8 mouse cellular contexts compared by ENCODE assay signal in the genomic region with DNA sequence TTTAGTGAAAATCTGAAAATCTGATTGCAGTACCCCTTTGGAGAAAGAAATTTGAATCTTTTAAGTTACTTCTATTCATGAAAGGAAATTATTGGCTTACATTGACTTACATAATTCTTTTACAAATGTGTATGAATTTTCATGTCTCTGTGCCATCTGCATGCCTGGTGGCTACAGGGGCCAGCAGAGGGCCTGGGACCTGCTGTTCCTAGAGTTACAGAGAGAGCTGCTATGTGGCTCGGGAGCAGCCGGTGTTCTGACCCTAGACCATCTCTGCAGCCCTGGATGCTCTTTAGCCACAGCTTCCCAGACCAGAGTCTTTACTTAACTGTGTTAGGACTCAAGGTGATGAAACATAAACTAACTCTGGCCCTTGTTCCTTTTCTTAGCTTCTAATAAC. TPM values are rescaled to one million over a fixed set of nuclear protein-coding genes. Genes with fewer than 3 reads are reported as not detected.
DNase-seq lines count a peak whose midpoint lies in the region; ATAC-seq lines count a peak whose summit lies in the region.

No protein-coding gene starts in this region.

- H3K4me2 ChIP-seq in embryonic facial prominence, embryonic 13.5 days: peak overlapping the region; percentile 77
- peak overlapping the region; percentile 68 for H3K4me2 ChIP-seq in hindbrain, embryonic 15.5 days
- H3K4me2 ChIP-seq in liver, embryonic 13.5 days: peak overlapping the region; percentile 74
- peak overlapping the region; percentile 80 for H3K4me2 ChIP-seq in stomach, embryonic 14.5 days (replicated peaks; ENCODE audit: low read depth, low read length)

- H3K9ac ChIP-seq in embryonic facial prominence, embryonic 13.5 days: peak overlapping the region; percentile 54; the same call in 1 of the 2 replicates
- H3K9ac ChIP-seq in hindbrain, embryonic 15.5 days: no peak overlapping the region
- H3K9ac ChIP-seq in liver, embryonic 13.5 days: peak overlapping the region; percentile 99
- no peak overlapping the region for H3K9ac ChIP-seq in stomach, embryonic 14.5 days (replicated peaks; ENCODE audit: low read depth, low read length)

- no peaks in the 10 kb centered on the region for H3K27me3 ChIP-seq in embryonic facial prominence, embryonic 13.5 days
- H3K27me3 ChIP-seq in hindbrain, embryonic 15.5 days: no peaks in the 10 kb centered on the region
- H3K27me3 ChIP-seq in liver, embryonic 13.5 days: no peaks in the 10 kb centered on the region
- H3K27me3 ChIP-seq in stomach, embryonic 14.5 days (ENCODE audit: control insufficient read depth, insufficient read depth, low read length): no peaks in the 10 kb centered on the region

- no peak overlapping the region for H3K27ac ChIP-seq in embryonic facial prominence, embryonic 13.5 days
- no peak overlapping the region for H3K27ac ChIP-seq in hindbrain, embryonic 15.5 days (replicated peaks)
- peak overlapping the region; percentile 4; the same call in 1 of the 2 replicates for H3K27ac ChIP-seq in liver, embryonic 13.5 days
- H3K27ac ChIP-seq in stomach, embryonic 14.5 days (ENCODE audit: low read length): no peak overlapping the region

- intact Hi-C loops in gastrocnemius, postnatal 14 days (cut with DNase I; ENCODE audit: low total_unique reads): loop anchor here (10.0 kb wide), 1 partner anchor 85 kb away; the partner anchor contains the start of gene Sdhaf4

- peaks cover 16% of the 10 kb centered on the region for H3K4me1 ChIP-seq in embryonic facial prominence, embryonic 13.5 days
- H3K4me1 ChIP-seq in hindbrain, embryonic 15.5 days (replicated peaks): peaks cover 28% of the 10 kb centered on the region
- peaks cover 73% of the 10 kb centered on the region for H3K4me1 ChIP-seq in liver, embryonic 13.5 days (replicated peaks)
- H3K4me1 ChIP-seq in stomach, embryonic 14.5 days (ENCODE audit: control insufficient read depth, insufficient read depth, low read length): peaks cover 6% of the 10 kb centered on the region; the same call in 1 of the 2 replicates

- peak; percentile 10 for DNase-seq in gastrocnemius, postnatal 10 days
- DNase-seq in gastrocnemius, postnatal 14 days: no peak
- peak; percentile 52 for DNase-seq in Muller cell, postnatal 12 days (ENCODE audit: inconsistent ontology term)
- peak; percentile 9 for DNase-seq in liver, embryonic 13.5 days
- no peak for DNase-seq in left cerebral cortex, adult 11 months (ENCODE audit: low spot score)

- no peaks in the 10 kb centered on the region for H3K36me3 ChIP-seq in embryonic facial prominence, embryonic 13.5 days
- no peaks in the 10 kb centered on the region for H3K36me3 ChIP-seq in hindbrain, embryonic 15.5 days
- no peaks in the 10 kb centered on the region for H3K36me3 ChIP-seq in liver, embryonic 13.5 days
- no peaks in the 10 kb centered on the region; the same call in 1 of the 2 replicates for H3K36me3 ChIP-seq in stomach, embryonic 14.5 days (ENCODE audit: control insufficient read depth, insufficient read depth, low read length)

- no peak for ATAC-seq in embryonic facial prominence, embryonic 13.5 days (ENCODE audit: insufficient number of reproducible peaks, insufficient read depth, low FRiP score, low TSS enrichment, low read depth)
- no peak for ATAC-seq in hindbrain, embryonic 15.5 days (ENCODE audit: low FRiP score, low read depth)
- ATAC-seq in liver, embryonic 13.5 days (ENCODE audit: low read depth): no peak
- ATAC-seq in stomach, embryonic 14.5 days (ENCODE audit: insufficient number of reproducible peaks, insufficient read depth, low FRiP score, low read depth): no peak

- no peaks in the 10 kb centered on the region for H3K9me3 ChIP-seq in embryonic facial prominence, embryonic 13.5 days
- H3K9me3 ChIP-seq in hindbrain, embryonic 15.5 days: no peaks in the 10 kb centered on the region
- no peaks in the 10 kb centered on the region for H3K9me3 ChIP-seq in liver, embryonic 13.5 days (replicated peaks)
- no peaks in the 10 kb centered on the region for H3K9me3 ChIP-seq in stomach, embryonic 14.5 days (ENCODE audit: control insufficient read depth, low read depth, low read length)

- peak overlapping the region; percentile 27 for H3K4me3 ChIP-seq in embryonic facial prominence, embryonic 13.5 days
- H3K4me3 ChIP-seq in hindbrain, embryonic 15.5 days: peak overlapping the region; percentile 76
- peak overlapping the region; percentile 94 for H3K4me3 ChIP-seq in liver, embryonic 13.5 days (replicated peaks)
- H3K4me3 ChIP-seq in stomach, embryonic 14.5 days (ENCODE audit: low read depth, low read length): no peak overlapping the region

- 28% methylated on average over 2 of the region's 2 CpGs for WGBS in embryonic facial prominence, embryonic 13.5 days
- WGBS in hindbrain, embryonic 15.5 days: 19% methylated on average over 2 of the region's 2 CpGs
- 33% methylated on average over 2 of the region's 2 CpGs for WGBS in liver, embryonic 13.5 days (ENCODE audit: insufficient replicate concordance)
- WGBS in stomach, embryonic 14.5 days: 22% methylated on average over 2 of the region's 2 CpGs

RNA-seq across cellular contexts. Expression of gene Smap1, which starts 1.8 kb away (rescaled TPM):
- total RNA-seq in gastrocnemius, postnatal 10 days (2021): 10 to 100 TPM; 34.9 to 46.0 TPM
- 10 to 100 TPM; 30.9 to 31.8 TPM for total RNA-seq in gastrocnemius, postnatal 14 days (2021)
- polyA plus RNA-seq in embryonic facial prominence, embryonic 13.5 days (2015; fragmentation: Nextera tagmentation; extraction: Ambion mirVana): 38.0 and 45.7 TPM in 2 replicates
- 131 and 132 TPM in 2 replicates for polyA plus RNA-seq in hindbrain, embryonic 15.5 days (2015; fragmentation: Nextera tagmentation; extraction: Ambion mirVana)
- 29.9 and 32.0 TPM in 2 replicates for polyA plus RNA-seq in liver, embryonic 13.5 days (2015; fragmentation: Nextera tagmentation; extraction: Ambion mirVana)
- 35.4 and 41.4 TPM in 2 replicates for polyA plus RNA-seq in stomach, embryonic 14.5 days (2014; fragmentation: Nextera tagmentation; extraction: Ambion mirVana)

Comparison
In these comparisons a context has a peak if more than half of its experiments do, and no peak if none do; other contexts are left out.
1. DNase-seq: peak in gastrocnemius, postnatal 10 days (single experiment), Muller cell, postnatal 12 days (single experiment) and liver, embryonic 13.5 days (single experiment); none in gastrocnemius, postnatal 14 days (single experiment) and left cerebral cortex, adult 11 months (single experiment).
2. H3K9ac ChIP-seq: peak in embryonic facial prominence, embryonic 13.5 days (single experiment) and liver, embryonic 13.5 days (single experiment); none in hindbrain, embryonic 15.5 days (single experiment) and stomach, embryonic 14.5 days (single experiment).
3. Peak in every context shown above with its lines, with median percentiles within 50 percentile points of each other: H3K4me2 ChIP-seq.